Mouse (Mus musculus): Measurements from ENCODE around the gene Gnai3.
A peak's percentile ranks its signal among the peaks of the same experiment; 100 is the strongest.

Gene Gnai3

DNA sequence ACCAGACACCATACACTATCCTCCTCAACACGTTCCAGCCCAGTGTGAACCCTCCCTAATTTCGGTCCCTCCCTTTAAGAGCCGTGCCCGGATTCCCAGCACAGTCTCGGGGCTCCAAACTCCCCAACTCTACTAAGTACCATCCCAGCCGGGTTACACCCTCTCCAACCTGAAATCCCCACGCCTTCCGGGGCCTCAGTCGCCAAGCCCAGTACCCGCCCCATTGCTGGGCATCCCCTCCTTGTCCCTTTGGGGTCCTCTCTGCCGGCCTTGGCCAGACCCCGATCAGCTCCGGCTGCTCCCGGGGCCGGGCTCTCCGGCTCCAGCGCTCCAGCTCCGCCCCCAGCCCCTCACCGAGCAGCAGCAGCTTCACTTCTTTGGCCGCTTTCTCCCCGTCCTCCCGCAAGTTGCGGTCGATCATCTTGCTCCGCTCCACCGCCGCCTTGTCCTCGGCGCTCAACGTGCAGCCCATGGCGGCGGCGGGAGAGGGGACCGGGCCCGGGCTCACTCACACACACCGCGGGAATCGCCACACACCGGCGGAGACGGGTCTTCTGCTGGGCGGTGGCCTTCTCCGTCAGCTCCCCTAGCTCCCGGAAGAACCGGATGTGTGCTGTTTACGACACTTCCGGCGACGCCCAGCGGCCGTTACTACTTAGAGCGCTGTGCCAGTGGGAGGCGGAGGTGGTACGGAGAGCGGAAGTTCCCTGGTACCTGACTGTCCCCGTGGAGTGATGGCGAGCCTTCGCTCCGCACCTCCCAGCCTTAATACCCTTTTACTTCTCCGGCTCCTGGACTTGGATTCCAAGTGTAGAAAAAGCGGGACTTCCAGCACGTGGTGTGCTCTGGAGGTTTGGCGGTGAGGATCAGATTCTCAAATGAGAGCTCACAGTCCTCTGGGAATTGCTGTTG lies at the start of gene Gnai3:
Gene Gnai3, minus strand, starts transcription at position 613 of the 912 bp plus-strand sequence.
- peak; percentile 86 for DNase-seq

GRCm38 (mm10) chr3:108195287-108195686 lies 49.3 kb upstream of the Gnai3 start:
- no peak for DNase-seq

GRCm38 (mm10) chr3:108193686-108194085 lies 47.7 kb upstream of the Gnai3 start:
- no peak for DNase-seq

GRCm38 (mm10) chr3:108189897-108190296 lies 44.0 kb upstream of the Gnai3 start:
- no peak for DNase-seq

- DNase-seq = no peak
These were observed 43.0 kb upstream of the Gnai3 start for GRCm38 (mm10) chr3:108188716-108189490.

GRCm38 (mm10) chr3:108187111-108187795 lies 41.3 kb upstream of the Gnai3 start:
- no peak for DNase-seq

DNA sequence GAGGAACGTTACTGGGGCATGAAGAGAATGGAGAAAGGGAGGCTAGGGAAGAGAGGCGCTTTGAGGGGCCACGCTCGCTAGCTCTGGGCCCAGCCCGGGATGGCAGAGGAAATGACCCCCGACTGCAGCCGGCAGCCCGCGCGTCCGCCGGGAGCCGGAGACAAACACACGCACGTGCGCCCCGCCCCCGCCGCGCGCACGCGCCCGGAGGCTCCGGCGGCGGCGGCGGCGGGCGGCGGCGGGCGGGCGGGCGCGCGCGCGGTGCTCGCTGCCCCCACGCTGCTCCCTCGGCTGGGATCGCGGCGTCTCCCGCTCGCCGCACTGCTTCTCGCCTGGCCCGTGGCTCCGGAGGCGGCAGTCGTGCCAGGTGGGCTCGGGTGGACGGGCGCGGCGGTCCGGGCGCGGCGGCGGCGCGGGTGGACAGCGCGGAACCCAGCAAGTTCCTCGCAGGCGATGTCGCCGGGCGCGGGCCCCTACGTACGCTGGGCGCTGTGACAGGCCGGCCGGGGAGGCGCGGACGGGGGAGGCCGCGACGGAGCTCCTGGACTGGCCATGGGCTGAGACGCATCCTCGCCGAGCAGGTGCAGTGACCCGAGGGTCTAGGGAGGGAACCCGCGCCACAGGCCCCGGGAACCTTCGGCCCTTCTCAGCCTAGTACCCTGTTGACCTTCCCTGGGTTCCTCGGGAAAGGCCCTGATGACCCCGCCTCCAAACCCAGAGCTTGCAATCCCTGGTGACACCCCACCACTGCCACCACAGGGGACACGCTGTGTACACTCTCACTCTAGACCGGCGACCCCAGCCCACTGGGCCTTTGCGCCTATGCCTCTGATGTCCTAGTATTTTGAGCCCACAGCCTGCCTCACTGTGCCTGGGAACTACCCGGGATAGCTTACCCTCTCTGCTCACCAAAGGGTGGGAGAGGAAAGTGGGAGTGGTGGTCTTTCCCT lies 40.4 kb upstream of the Gnai3 start, which contains the start of gene Amigo1:
Gene Amigo1, plus strand, starts transcription at position 238 of the 950 bp plus-strand sequence.
- DNase-seq = no peak

DNA sequence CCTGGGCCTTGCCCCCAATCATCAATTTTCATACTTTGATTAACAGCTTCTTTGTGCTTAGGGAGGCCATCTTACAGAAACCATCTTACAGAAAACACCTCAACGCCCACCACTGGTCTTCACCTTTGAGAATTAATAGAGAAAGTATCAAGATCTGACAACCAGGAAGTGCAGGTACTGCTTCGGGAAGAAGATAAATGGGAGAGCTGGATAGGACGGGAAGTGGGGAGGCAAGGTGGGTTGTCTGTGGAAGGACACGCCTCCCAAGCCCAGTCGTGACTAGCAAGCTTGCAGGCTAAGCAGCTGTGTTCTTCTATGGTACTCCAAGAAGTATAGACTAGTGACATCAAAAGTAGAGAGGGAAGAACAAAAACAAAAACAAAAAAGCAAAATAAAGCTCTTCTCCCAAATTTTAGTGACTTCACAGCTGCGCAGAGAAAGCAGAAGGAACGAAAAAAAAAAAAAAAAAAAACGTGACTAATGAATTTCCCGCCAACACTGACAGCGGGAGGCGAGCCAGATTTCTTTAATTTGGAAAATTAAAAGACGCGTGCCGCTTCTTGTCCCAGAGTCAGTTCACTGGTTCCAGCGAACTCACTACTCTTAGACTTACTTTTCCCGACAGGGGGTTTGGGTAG lies 39.6 kb upstream of the Gnai3 start:
- DNase-seq = no peak

DNA sequence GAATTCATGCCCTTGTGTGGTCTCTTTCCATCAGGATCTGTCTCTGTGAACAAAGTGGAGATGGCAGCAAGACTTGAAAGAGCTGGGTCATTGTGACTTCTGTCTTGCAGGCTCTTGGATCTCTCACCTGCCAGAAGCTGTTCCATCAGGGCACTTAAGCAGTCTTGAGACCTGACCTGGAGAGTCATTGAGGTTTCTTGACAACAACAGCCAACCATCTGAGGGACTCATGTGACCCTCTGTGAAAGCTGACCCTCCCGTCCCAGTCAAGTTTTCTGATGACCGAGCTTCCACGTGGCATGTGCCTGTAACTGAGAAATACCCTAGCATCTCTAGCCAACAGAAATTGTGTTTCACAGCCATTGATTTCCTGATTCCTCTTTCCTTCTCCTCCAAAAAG lies 38.8 kb upstream of the Gnai3 start:
- no peak for DNase-seq

DNA sequence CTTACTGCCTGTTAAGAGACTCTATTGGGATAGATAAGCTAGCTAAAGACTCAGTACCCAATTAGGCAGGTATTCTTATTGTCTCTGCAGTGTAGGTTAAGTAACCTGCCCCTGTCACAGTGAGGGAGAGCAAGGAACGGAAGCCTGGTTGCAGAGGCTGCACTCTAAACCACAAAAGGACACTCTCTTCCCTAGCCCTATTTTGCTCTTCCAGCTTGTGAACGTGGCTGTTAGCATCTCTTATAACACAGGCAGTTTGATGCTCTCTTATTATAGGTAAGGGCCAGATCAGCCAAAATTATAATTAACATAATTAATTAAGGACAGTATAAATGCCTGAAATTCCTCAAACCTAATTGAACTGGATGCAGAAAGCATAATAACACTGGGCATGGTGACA lies 34.6 kb upstream of the Gnai3 start:
- no peak for DNase-seq

- DNase-seq = no peak
These were observed 33.1 kb upstream of the Gnai3 start for GRCm38 (mm10) chr3:108178756-108179715.

GRCm38 (mm10) chr3:108174672-108175531 lies 29.0 kb upstream of the Gnai3 start:
- DNase-seq = no peak

GRCm38 (mm10) chr3:108169199-108169598 lies 23.3 kb upstream of the Gnai3 start:
- no peak for DNase-seq

GRCm38 (mm10) chr3:108167499-108167898 lies 21.6 kb upstream of the Gnai3 start:
- DNase-seq = no peak

DNA sequence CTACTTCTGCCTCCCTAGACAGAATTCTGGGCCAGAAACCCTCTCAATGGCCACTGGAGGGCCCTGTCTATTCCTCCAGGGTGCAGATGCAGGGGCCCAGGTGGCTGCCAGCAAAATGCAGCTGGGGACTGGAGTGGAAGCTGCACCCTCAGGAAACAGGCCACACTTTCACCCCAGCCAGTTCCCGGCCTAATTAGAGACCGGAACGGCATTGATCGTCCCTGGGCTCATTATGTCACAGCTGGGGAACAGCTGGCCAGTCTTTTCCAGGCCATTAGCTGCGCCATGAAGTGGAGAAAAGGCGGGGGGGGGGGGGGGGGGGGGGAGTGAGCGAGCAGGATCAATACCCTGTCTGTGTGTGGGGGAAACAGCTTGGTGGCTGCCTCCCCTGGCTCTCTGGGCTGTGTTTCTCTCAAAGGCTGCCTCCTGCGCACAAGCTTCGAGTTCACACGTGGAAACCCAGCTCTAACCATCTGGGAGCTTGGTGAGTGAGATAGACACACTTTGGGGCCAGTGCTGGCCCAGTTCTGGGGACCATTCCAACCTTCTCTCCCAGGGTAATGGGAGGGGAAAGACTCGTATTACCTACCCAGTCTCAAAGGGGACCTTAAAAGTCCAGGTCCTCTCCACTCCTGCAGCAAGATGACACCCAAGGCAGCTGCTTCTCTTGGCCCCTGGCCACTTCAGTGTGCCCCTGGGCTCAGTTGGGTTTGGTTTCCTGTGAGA lies 20.7 kb upstream of the Gnai3 start:
- DNase-seq = peak; percentile 55

DNA sequence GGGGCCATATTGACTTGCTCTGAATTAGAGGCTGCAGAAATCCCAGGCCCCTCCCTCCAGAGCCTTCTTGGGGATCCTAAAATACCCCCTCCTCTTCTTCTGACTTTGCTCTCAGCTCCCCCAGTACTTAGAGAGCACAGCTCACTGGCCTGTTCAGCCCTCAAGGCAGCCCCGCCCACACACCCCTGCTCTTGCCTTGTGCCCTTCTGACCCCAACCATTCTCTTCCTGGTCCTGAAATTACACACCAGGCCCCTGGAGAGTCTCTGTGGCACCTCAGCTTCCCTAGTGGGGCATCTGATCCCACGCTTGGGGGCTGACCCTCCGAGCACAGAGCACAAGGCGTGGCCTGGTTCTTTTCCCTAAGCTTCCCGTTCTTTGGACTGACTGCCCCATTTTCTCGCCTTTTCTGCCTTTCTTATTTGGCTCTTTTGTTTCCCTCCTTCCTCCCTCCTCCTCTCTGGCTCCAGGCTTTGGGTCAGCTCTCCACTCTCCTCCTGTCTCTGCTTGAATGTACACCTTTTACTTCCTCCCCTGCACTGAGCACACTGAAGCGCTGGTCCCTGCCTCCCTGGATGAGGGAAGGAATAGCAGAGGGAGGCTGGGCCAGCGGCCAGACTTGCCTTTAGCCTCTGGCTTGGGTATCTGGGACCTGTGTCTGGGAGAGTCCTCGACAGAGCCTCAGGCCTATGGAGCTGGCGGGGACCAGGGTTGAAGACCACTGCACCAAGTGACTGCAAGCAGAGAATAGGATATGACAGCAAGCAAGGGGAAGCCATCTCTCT lies 19.8 kb upstream of the Gnai3 start:
- DNase-seq = no peak

DNA sequence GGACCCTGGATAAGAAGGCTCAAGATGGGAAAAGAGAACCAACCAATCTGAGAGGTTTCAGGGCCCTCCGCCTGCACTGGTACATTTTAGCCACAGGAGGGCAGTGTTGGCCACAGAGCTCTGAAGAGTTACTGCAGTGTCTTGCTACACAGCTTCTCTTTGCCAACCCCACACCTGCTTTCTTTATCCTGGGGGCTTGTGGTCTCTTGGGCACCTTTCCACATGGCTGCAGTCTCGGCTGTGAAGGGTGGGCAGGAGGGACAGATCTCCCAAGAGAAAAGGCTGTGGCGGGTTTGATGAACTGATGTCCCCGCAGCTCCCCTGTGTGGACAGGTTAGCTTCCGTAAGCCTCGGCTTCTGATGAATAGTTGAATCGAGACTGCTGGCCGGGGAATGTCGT lies 18.9 kb upstream of the Gnai3 start:
- DNase-seq = peak; percentile 74

DNA sequence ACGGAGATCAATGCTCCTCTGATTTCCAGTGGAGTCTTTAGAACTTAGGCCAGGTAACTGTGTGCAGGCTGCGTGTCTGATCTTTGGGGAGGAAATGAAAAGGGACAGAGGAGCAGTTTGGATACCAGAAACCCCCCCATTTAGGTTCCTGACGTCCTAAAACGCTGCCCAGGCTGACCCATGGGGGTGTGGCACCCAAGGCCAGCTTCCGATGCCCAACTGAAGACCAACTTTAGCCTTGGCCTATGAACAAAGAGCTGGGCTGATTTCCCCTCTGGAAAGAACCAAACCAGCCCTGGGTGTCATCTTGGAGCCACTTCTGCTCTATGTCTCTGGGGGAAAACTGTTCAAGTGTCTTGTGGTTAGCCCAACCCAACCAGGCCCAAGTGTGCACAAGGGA lies 18.1 kb upstream of the Gnai3 start:
- DNase-seq = no peak

All from right cerebral cortex, postnatal 14 days (tissue).